Mouse (Mus musculus): ENCODE measurements around the gene 1110008P14Rik.

The 1110008P14Rik gene

DNA sequence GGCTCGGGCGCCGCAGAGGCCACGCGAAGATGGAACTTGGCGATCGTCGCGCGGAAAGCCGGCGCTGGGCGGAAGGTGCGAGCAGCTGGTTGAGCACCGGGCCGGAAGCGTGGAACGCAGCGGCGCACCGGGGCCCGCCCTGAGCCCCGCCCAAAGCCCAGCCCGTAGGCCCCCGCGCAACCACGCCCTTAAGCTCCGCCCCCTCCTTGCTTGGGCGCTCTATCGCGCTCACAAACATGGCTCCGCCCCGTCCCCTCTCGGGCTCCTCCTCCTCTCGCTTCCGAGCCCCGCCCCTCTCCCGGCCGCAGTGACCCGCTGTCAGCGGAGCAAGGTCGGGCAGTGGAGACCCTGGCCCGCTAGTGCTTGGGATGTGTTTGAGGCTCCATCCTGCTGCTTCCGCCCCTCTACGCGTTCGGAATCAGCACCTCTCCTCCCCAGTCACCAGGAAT is at the start of gene 1110008P14Rik:
1110008P14Rik (minus strand) TSS at position 164 of the 449 bp plus-strand sequence.
- peak; percentile 74 for ATAC-seq (ENCODE audit: insufficient number of reproducible peaks, low FRiP score, low TSS enrichment)

DNA sequence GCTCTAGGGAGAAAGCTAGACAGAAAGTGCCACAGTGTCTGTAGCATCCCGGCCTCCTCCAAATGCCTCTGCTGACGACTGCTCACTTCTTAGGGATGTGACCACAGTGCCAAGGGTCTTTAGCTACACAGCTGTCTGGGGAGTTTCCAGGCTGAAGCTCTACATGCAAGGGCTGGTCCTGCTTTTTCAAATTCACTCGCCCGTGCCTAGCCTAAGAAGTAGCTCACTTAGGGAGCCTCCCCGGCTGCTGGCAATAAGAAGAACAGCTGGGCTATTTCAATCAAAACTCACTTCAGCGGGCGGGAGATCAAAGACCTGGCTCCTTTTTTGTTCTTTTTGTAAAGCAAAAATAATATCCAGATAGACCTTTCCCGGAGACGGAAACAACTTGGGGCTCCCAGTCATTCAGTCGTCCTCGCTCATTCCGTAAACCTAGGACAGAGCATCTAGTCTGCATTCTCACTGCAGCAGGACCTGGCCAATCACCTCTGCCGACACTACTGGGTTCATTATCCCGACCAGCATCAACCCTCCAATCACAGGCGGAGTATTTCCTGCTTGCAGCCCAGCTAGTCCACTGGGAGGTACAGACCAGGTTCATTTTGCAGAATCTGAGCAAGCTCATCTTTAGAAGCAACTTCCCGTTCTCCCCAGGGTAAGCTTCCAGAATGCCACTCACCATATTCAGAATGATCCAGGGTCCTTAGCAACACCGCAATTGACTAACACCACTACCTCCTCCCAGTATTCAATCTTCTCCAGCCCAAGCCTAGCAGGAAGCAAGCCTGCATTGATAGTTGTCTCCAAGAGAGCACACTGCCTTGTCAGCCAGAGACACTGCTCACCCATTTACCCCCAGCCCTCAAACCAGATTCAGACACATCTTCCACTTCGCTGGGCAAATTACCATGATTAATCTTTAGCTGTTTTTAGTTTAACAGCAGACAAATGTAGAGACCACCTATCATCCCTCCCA is 49.3 kb upstream of the 1110008P14Rik start:
- ATAC-seq (ENCODE audit: insufficient number of reproducible peaks, low FRiP score, low TSS enrichment) = peak; percentile 99

DNA sequence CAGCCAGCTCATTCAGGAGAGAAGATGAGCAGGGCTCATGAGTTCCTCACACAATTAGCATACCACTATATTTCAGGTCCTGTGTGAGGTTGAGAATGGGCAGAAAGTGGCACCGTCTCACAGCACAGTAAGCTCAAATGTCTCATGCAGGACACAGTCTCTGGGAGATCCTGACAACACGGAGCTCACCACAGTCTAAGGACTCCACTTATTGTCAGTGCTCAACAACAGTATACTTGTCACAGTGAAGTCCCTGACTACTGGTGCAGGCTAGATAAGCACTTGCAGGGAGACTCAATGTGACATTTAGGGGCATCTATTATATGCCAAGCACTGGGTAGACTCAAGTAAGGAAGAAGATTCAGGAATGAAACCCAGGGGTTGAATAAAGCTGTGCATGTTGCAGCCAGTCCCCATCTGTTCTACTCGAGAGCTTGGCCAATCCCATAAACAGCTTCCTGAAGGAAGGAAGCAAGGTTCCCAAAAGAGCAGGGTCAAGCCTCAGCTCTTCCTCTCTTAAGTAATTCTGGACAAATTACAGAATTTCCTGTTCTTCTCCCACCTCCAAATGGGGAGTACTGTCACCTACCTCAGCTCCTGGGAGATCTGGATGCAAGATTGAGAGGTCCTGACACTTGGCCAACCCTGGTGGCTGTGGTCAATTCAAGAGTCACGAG is 47.6 kb upstream of the 1110008P14Rik start:
- no peak for ATAC-seq (ENCODE audit: insufficient number of reproducible peaks, low FRiP score, low TSS enrichment)

DNA sequence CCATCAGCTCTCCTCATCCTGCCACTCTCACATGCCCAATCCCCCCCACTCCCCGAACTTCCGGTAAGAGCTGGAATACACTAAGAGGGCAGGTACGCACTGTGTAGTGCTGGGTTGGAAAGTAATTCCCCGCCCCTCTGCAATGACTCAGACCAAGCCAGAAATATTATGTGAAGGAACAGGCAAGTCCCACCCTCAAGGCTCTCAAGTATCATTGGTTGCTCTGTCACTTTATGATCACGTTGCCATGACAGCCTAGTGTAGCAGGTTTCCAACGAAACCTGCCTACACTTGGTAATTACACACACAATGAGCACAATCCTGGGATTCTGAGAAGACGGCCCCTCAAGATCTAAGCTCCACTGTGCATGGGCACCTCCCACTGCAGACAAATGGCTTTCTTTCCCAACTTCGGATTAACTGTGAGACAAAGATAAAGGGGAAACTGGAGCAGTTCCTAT is 46.6 kb upstream of the 1110008P14Rik start:
- ATAC-seq (ENCODE audit: insufficient number of reproducible peaks, low FRiP score, low TSS enrichment) = no peak

DNA sequence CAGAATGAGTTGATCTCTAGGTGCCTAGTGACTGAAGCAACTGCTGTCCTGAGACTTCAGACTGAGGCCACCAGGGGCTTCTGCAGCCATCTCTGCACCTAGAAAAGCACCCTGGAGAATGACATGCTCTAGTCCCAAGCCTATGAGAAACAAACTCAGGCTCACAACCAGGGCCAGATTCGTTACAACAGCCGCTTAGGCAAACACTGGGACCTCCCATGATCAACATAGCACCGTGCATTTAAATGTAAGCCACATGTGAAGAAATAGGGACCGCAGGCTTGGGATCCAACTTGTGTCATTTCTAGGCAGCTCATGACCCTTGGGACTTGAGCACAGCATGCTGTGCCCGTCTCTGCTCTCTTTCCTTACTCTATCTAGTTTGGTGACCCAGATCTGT is 46.0 kb upstream of the 1110008P14Rik start:
- no peak for ATAC-seq (ENCODE audit: insufficient number of reproducible peaks, low FRiP score, low TSS enrichment)

DNA sequence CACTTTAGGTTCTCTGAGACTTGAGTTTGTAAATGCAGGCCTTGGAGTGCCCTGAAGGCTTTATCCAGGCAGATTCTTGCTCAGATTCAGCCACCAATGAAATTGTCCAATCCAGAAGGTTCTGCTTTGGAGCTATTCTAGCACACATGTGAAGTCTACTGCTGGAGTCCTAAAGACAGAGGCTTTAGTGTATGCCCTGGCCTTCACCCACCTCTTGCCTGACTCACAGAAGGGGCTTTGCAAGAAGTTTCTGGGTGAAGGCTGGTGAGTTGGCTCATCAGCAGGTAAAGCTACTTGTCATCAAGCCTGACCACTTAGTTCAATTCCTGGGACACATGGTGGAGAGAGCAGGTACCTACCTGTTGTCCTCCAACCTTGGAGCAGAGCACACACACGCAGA is 44.4 kb upstream of the 1110008P14Rik start:
- ATAC-seq (ENCODE audit: insufficient number of reproducible peaks, low FRiP score, low TSS enrichment) = no peak

DNA sequence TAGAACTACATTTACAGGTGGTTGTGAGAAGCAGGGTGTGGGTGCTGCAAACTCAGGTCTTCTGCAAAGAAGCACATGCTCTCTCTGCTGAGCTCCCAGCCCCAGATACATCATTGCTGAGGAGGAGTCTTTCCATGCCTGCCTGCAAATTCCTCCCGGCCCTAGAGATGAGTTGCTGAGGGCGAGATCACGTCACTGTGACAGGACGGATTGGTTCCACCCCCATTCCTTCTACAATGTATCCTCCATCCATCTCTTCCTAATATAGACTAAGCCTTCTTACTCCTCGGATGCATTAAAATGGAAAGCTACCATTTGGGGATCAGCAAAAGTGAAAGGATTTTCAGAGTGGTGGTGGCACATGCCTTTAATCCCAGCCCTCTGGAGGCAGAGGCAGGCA is 43.8 kb upstream of the 1110008P14Rik start:
- ATAC-seq (ENCODE audit: insufficient number of reproducible peaks, low FRiP score, low TSS enrichment) = no peak

DNA sequence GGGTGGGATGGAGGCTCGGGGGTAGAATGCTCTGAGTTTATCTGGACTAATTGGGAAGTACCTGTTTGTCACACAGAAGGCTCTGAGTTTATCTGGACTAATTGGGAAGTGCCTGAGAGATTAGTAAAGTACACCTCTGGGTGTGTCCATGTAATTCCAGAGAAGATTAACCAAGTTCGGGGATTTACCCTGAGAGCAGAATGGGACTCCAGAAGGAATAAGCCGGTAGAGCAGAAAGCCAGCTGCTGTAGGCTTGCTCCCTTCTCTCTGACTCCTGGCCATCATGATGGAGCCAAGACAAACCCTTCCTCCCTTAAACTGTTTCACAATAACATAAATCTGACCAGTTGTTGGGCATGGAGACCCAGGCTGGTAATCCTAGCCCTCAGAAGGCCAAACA is 43.1 kb upstream of the 1110008P14Rik start:
- ATAC-seq (ENCODE audit: insufficient number of reproducible peaks, low FRiP score, low TSS enrichment) = no peak

DNA sequence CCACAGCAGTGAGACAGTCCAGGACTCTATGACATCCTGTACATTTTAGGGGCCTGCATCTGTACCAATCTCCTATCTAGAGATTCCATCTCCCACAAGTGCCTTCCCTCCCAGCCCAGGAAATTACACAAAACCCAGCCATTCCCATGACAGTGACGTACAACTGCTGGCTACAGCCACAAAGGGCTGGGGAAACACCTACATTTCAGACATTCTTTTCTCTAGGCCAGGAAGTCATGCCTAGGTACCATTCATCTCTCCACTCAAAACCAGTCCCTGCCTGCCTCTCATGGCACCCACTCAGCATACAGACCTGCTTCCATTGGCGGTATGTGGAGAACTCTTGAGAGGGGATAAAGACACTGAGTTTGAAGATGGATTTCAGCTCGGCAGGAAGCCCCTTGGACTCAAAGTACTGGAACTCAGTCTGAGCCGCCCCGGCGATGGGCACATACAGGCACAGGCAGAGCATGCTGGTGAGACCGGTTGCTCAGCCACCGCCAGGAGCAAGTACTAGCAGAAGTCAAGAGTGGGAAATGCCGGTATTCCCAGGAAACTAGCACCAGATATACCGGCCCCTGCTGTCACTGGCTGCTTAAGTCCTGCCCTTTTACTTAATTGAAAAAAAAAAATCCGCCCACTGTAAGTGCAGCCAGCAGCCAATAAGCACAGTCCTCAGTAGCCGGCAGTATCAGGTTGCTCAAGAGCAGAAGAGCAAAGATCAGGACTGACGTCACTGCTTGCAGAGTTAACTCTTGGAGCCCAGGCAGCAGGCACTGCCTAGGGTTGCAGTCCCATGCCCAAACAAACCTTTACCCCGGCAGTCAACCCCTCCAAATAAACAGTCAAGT is 42.0 kb upstream of the 1110008P14Rik start:
- peak; percentile 58 for ATAC-seq (ENCODE audit: insufficient number of reproducible peaks, low FRiP score, low TSS enrichment)

DNA sequence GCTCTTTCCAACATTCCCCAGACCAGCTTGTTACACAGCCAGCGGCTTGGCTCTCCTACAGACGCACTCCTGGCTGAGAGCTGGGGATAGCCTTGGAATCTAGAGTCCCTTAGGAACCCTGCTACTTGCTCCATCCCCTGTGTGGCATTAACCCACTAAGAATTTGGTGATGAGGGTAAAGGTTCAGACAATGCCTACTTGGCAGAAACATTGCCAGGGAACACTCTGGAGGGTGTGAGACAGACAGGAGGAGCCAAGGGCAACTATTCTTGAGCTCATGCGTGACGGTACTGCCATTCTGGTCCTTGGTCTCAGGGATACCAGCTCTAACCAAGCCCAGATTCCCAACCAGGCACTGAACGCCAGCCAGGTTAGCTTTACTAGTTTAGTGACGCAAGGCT is 40.1 kb upstream of the 1110008P14Rik start:
- no peak for ATAC-seq (ENCODE audit: insufficient number of reproducible peaks, low FRiP score, low TSS enrichment)

DNA sequence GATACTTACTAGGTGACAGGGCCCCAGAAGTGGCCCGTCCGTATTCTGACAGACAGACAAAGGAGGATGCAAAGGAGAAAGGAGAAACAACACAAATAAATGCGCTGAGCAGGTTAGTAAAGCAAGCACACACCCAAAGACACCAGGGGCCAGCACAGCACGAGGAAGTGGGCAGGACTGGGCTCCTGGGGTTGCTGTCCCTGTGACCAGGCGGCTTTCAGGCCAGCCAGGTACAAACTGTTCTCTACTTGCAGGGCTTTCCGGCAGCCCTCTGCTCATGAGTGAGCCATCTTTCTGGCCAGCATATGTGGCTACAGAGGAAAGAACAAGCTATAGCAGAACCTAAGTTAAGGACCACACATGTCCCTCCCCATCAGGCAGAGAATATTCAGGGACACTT is 38.9 kb upstream of the 1110008P14Rik start:
- no peak for ATAC-seq (ENCODE audit: insufficient number of reproducible peaks, low FRiP score, low TSS enrichment)

DNA sequence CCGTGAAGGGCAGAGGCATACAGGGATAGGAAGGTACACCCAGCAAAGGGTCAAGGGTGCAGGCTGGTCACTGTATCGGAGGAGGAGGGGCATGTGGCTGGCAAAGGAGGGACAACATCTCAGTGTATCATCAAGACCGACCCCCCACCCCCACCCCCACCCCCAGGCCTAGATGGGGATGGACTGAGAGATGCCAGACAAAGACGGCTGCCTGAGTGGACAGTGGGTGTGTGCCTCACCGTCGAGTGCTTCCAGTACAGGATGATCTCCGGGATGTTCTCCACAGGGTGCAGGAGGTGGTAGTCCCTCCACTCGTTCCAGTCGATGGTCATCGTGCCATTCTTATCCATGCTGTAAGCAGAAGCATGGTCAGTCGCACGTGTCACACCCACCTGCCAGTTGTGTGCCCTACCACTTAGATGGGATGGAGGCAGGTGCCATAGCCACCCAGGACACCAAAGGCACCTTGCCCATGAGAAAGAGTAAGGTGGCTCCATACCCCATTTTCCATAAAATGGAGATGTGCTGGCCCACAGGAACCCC is 38.4 kb upstream of the 1110008P14Rik start:
- ATAC-seq (ENCODE audit: insufficient number of reproducible peaks, low FRiP score, low TSS enrichment) = no peak

DNA sequence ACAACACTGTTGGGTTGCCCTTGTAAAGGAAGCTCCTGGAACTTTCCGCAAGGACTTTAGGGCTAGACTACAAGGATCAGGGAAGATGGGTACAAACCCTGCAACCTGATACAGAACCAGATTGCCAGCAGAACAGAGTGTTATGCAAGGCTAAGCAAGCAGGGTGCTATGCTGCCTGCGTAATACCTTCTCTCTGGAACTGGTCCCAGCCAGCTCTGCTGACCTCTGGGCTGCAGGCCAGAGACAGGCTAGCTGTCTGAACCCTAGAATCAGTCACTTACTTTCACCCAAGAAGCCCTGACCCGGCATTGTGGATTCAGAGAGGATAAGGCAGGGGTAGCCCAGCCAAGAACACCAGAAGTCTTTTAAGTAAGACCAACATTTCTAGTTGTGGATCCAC is 37.6 kb upstream of the 1110008P14Rik start:
- ATAC-seq (ENCODE audit: insufficient number of reproducible peaks, low FRiP score, low TSS enrichment) = no peak; the same call in 1 of the 2 replicates

DNA sequence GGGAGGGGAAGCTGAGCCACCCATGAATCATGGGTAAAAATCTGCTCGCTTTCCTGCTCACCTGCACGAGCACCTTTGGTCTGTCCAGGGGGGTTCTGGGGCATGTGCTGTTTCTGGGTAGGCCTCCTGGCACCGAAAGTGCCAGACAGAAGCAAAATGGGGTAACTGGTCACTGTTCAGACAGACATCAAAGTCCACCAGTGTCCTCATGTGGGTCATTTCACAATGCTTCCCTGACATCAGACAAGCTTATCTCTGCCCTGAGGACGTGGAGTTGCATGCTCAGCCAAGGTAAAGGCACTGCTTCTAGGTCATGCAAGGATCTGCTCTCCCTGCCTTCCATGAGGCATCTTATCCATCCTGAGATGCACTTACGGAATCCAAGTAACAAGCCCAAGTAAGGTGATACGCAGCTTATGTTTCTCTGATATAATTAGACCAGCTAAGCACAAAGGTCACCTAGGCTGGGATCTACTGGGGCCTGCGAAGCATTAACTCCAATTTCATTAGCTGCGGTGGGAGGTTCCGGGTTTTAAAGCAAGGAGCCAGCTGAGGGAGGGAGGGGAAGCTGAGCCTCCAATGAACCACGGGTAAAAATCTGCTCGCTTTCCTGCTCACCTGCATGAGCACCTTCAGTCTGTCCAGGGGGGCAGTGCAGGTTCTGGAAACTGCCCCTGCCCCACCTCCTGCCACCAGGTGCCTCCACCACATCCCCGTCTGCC is 36.9 kb upstream of the 1110008P14Rik start:
- ATAC-seq (ENCODE audit: insufficient number of reproducible peaks, low FRiP score, low TSS enrichment) = no peak

DNA sequence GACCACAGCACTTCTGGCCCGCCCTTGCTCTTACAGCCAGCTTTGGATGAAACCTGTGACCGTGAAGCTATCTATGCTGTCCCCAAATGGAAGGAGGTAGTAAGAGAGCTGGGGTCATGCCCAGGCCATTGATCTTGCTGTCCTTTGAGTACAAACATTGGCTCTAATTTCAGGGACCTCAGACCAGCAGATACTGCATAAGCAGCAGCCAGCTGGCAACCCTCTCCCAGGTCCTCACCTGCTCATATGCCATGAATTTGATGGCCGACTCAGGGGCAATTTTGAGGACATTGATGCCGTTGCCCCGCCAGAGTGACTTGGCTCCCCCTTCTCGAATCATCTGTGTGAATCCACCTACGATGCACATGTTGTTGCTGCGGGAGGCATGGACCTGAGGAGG is 35.7 kb upstream of the 1110008P14Rik start:
- no peak for ATAC-seq (ENCODE audit: insufficient number of reproducible peaks, low FRiP score, low TSS enrichment)

DNA sequence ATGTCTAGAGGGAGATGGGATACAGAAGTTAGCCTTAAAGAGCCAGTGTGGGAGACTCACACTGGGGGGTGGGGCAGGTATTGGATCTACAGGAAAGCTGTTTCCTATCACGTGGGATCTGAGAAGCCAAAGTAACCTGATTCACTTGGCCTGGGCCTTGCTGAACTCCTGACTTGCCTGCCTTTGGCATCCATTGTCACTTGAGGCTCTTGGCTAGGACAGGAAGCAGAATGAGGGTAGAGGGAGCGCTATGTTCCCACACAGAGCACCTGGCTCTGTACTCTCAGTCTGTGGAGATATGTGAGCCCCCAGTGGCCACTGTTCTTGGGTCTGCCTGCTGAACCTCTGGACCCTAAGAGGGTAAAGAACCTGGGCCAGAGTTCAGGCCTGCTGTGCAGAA is 34.8 kb upstream of the 1110008P14Rik start:
- no peak for ATAC-seq (ENCODE audit: insufficient number of reproducible peaks, low FRiP score, low TSS enrichment)

DNA sequence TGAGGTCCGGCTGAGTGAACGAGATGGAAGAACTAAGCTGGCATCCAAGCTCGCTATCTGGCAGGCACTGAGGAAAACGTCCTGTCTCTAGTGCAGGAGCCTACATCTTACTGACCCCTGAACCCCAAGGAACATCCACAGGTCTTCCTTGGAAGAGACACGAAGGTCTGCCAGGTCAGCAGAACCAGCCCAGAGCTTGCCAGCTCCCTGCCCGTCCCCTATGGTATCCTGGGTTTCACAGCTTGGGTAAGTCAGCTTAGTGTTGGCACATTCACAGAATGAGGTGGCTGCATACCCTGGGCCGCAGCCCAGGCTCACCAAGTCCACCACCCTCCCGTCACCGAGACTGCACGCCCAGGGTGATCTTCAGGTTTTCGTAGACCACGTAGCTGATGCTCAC is 34.1 kb upstream of the 1110008P14Rik start:
- no peak for ATAC-seq (ENCODE audit: insufficient number of reproducible peaks, low FRiP score, low TSS enrichment)

DNA sequence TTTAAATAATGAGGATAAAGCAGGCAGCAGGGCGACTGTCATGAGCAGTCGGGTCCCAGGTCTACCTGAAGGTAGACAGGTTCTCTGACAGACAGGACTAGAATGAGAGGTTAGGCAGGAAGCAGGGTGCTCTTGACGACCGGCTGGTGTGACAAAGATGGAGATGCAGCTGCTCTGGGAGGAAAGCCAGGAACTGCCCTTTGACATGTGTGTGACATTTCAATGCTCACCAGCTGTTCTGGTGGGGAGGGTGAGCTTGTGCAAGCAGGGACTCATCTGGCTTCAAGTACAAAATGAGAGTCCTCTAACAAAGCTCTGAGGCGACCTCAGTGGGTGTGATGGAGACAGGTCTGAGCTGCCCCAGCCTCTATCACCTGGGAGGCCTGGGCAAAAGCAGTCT is 32.2 kb upstream of the 1110008P14Rik start:
- no peak for ATAC-seq (ENCODE audit: insufficient number of reproducible peaks, low FRiP score, low TSS enrichment)

DNA sequence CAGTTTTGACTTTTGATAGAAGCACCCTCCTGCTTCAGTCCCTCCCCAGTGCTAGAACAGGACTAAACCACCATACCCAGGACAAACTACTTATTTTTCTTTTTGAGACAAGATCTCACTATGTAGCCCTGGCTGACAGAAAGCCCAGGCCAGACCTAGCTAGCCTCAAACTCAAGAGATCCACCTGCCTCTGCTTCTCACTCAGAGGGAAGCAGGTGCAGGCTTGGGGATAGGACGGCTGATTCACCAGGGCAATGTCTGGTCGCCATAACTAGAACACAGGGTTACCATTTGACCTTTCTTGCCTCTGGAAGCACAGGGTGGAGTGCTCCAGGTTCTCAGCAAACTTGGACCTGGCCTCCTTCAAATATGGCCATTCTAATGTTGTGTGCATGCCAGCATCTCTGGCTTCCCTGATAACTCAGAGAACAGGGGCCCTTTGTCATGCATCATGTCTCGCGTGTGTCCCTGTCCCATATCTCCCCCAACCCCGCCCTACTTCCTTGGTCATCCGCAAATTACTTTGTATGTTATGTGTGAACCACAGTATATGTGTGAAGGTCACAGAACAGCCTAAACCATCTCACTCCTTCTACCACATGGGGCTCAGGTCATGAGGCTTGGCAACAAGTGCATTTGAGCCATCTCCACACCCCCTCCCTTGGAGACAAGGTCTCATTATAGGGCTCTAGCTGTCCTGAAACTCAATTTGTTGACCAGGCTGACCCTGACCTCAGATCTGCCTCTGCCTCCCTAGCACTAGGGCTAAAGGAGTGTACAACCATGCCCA is 31.2 kb upstream of the 1110008P14Rik start:
- no peak for ATAC-seq (ENCODE audit: insufficient number of reproducible peaks, low FRiP score, low TSS enrichment)

Measured in cerebellum, adult (tissue).